Mouse (Mus musculus) liver, adult (tissue): ENCODE measurements around the gene Nr3c2.

Experiments
- GATA4 ChIP-seq: IDR thresholded peaks from 2 replicates; pipeline ENCODE4 v1.6.1; 2014; ENCODE audit warnings: mild to moderate bottlenecking, low read length; ENCODE audit not compliant: insufficient replicate concordance

Nr3c2 gene

GRCm38 (mm10) chr8:77023837-77024710 is 124.8 kb downstream of the Nr3c2 start:
- no peak for TF ChIP-seq GATA4

GRCm38 (mm10) chr8:77031213-77031612 is 132.0 kb downstream of the Nr3c2 start:
- TF ChIP-seq GATA4 = no peak

- TF ChIP-seq GATA4 = no peak
These were observed 134.6 kb downstream of the Nr3c2 start for GRCm38 (mm10) chr8:77033706-77034464.

GRCm38 (mm10) chr8:77034465-77034829 is 135.2 kb downstream of the Nr3c2 start:
- no peak for TF ChIP-seq GATA4

- no peak for TF ChIP-seq GATA4
These were observed 142.0 kb downstream of the Nr3c2 start for GRCm38 (mm10) chr8:77041214-77041613.

GRCm38 (mm10) chr8:77044849-77045248 is 145.6 kb downstream of the Nr3c2 start:
- peak; percentile 72; the same call in 1 of the 2 replicates for TF ChIP-seq GATA4

GRCm38 (mm10) chr8:77045711-77046110 is 146.5 kb downstream of the Nr3c2 start:
- no peak for TF ChIP-seq GATA4

- no peak for TF ChIP-seq GATA4
These were observed 147.0 kb downstream of the Nr3c2 start for GRCm38 (mm10) chr8:77046217-77046616.

- TF ChIP-seq GATA4 = no peak; the same call in 1 of the 2 replicates
These were observed 147.5 kb downstream of the Nr3c2 start for GRCm38 (mm10) chr8:77046731-77047130.

- no peak for TF ChIP-seq GATA4
These were observed 152.4 kb downstream of the Nr3c2 start for GRCm38 (mm10) chr8:77051399-77052275.

- no peak for TF ChIP-seq GATA4
These were observed 156.3 kb downstream of the Nr3c2 start for GRCm38 (mm10) chr8:77055492-77056021.

- no peak for TF ChIP-seq GATA4
These were observed 157.6 kb downstream of the Nr3c2 start for GRCm38 (mm10) chr8:77056853-77057252.

GRCm38 (mm10) chr8:77082687-77083086 is 183.4 kb downstream of the Nr3c2 start:
- no peak for TF ChIP-seq GATA4

- no peak for TF ChIP-seq GATA4
These were observed 186.8 kb downstream of the Nr3c2 start for GRCm38 (mm10) chr8:77086036-77086435.

- no peak for TF ChIP-seq GATA4
These were observed 197.5 kb downstream of the Nr3c2 start for GRCm38 (mm10) chr8:77096721-77097120.
